Mouse (Mus musculus): ENCODE measurements at regions not wholly inside any gene's neighbourhood (a gene's known extent, or its start where the extent isn't known, plus 50 kb on each side); places are given as distances from the start of the nearest gene placed in this dataset.
A peak's percentile ranks its signal among the peaks of the same experiment; 100 is the strongest.

- no peak for DNase-seq
These were observed 101.4 kb upstream of the Arid2 start for GRCm38 (mm10) chr15:96185901-96186300.

GRCm38 (mm10) chr15:96189551-96189950, 97.8 kb upstream of the Arid2 start:
- peak; percentile 51 for DNase-seq

- peak; percentile 92 for DNase-seq
These were observed 89.9 kb upstream of the Arid2 start for GRCm38 (mm10) chr15:96197413-96197812.

DNA sequence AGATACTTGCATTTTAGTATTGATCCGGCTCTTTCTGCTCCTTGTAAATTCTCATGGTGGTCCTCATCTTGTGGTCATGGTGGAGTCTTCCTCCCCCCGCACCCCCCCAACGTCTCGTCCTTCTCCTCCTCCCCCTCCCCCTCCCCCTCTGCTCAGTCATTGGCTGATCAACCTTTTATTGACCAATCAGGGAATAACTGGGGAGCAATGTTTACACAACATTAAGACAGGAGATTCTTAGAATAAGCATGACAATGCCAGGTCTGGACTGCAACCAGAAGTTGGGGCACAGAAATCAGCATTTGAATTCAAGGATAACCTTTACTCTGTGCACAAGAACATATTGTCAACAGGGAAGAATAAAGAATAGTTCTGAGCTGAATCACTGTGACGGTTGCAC, 89.4 kb upstream of the Arid2 start:
- DNase-seq, result peak; percentile 1

DNA sequence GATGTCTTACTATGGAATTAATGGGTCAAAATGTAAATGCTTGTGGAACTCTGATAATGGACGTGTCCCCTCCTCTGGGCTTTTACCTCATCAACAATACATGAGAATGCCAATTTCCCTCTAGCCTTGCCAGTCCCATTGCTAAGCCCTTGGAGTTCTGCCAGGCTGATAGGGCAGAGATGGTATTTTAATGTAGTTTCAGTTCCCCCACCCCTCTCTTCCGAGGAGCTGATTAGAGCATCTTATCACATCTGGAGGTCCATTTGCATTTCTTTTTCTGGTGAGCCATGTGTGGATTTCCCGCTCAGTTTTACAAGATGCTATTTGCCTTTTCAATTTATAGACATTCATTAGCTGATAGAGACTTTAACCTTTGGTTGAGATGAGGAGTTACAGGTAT, 86.0 kb upstream of the Arid2 start:
- peak; percentile 87 for DNase-seq

GRCm38 (mm10) chr15:96201701-96202460, 85.4 kb upstream of the Arid2 start:
- DNase-seq, result peak; percentile 95

GRCm38 (mm10) chr15:96204187-96204586, 83.1 kb upstream of the Arid2 start:
- peak; percentile 13 for DNase-seq

GRCm38 (mm10) chr15:96204623-96205022, 82.7 kb upstream of the Arid2 start:
- peak; percentile 45 for DNase-seq

DNA sequence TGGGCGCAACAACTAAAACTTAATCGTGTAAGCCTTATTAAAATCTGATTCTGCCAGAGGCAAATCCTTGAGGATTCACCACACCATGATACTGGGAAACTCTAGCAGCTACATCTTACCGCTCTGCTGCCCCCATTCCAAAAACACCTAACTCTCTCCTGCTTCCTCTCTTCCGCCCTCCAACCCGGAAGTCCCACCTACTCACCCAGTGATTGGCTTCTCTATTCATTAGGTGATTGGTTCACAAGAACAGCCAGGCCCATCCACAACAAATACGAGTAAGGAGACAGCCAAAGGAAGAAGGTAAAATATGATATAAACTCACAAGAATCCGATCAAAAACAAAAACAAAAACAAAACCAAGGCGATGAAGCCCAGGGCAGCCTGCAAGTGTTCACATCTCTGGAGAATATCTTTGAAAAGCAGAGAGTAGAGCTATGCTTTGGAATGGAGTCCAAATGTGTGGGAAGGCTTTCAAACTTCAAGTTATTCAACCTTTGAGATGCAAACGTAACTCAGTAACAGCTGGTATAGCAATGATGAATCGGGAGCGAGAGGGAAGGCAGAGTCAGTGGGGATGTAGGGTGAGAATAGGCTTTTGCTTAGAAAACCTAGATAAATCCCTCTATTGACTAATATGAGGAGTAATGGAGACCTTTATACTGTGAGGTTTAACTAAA, 76.5 kb upstream of the Arid2 start:
- peak; percentile 88 for DNase-seq

DNA sequence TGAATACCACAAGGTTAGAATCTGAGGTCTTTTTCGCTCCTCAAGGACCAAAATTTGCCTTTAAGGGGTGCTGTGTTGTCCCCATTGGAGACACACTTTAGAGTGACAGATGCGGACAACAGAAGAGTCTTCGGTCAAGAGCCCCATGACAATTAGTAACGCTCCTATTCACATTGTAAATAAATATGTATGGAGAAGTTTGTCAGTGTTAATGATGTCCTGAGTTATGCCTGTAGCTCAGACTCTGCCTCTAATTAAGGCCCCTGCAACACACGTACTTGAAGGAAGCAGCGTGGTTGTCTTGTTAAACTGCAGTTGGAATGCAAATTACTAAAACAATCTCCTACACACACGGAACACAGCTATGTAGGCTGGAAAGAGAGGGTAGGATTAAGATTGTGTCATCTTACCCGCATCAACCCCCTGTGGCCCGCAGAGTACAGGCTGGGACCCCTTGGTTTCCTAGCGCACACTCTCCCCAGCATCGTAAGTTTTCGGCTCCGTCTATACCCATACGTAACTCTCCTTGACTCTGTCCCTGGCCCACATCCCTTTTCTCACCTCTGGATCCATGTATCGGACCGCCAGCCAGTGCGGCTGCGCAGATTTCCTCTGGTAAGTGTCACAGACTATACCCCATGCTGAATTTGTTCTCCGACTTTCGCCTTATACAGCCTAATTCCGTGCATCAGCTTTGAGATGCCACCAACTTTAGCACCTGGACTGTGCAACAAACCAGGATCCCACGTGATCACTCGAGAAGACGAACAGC, 73.6 kb upstream of the Arid2 start:
- peak; percentile 75 for DNase-seq

DNA sequence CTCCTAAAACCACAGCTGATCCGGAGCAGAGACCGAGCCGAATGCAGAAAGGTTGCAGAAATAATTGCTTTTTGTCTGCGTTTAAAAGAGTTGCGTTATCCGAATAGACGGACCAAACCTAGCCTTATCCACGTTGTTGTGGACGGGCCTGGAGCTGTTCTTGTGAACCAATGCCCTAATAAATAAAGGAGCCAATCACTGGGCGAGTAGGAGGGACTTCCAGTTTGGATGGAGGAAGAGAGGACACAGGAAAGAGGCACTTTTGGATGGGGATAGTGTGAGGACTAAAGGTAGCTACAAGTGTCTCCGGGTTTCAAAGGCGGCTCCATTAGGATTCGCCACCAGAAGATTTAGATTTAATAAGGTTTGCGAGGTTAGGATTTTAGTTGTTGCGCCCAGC, 69.4 kb upstream of the Arid2 start:
- peak; percentile 30 for DNase-seq

- peak; percentile 85 for DNase-seq
These were observed 67.6 kb upstream of the Arid2 start for GRCm38 (mm10) chr15:96219746-96220145.

DNA sequence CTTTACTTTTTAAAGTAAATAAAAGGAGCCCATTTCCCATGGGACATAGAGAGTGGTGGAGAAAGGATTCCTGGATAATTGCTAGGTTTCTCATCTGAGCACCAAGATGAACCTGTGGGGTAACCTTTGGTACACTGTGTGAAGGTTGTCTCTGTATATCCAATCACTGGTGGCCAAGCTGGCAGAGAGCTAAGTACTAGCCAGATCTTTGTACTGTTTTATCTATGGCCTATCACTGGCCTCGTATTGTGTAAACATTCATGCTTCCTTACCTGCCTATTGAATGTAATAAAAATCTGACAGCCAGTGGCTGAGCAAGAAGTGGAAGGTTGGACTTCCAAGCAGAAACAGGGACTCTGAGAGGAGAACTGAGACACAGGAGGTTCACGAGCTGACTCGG, 55.3 kb upstream of the Arid2 start:
- peak; percentile 57 for DNase-seq

DNA sequence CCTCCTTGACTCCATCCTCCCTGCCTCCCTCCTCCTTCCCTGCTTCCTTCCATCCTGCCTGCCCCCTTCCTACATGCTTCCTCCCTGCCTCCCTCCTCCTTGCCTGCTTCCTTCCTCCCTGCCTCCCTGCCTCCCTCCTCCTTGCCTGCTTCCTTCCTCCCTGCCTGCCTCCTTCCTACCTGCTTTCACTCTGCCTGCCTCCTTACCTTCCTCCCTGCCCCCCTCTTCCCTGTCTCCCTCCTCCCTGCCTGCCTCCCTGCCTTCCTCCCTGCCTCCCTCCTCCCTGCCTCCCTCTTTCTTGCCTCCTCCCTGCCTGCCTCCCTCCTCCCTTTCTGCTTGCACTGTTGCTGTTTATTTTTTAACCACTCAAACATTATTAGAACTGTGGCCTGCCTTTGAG, 54.2 kb upstream of the Arid2 start:
- peak; percentile 66 for DNase-seq

DNA sequence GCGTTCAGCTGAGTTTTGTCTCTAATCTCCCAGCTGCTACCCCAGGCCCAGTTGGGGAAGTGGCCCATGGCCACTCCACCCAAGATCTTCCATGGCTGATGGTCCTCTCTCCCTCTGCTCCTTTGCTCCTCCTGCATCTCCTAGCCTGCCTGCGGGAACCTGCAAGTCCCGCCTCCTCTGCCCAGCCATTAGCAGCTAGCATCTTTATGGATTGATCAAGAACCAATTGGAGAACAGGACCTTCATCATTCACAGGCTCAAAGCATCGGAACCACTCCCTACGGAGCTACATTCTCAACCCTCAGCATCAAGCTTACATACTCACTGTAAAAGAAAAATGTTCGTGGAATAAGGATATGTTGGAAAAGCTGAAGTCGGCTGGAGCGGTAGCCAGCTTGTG, 52.5 kb upstream of the Arid2 start:
- peak; percentile 64 for DNase-seq

All from heart, adult 11 months (tissue).